Mouse (Mus musculus): ENCODE measurements around the gene Kcnj13. TPM values are rescaled to one million over a fixed set of nuclear protein-coding genes. Genes with fewer than 3 reads are reported as not detected.

The Kcnj13 gene
- polyA plus RNA-seq, 1 experiment from 2014 or later: 3.3 TPM

- 82% methylated on average over 3 of the region's 3 CpGs for WGBS
- Histone ChIP-seq H3K9ac (no peak overlapping the region), H3K4me2 (no peak overlapping the region), H3K36me3 (0 out of 2 replicates have a peak, but pooled peaks cover 9% of the 10 kb centered on the region), H3K27me3 (replicated peaks) (no peaks in the 10 kb centered on the region), H3K27ac (no peak overlapping the region), H3K9me3 (no peaks in the 10 kb centered on the region), H3K4me1 (no peaks in the 10 kb centered on the region), H3K4me3 (replicated peaks) (no peak overlapping the region)
- no peak for ATAC-seq (ENCODE audit: insufficient read depth, low FRiP score, low read depth)
These were observed 16.4 kb downstream of the Kcnj13 start for GRCm38 (mm10) chr1:87378024-87378560.

- H3K27me3 ChIP-seq (replicated peaks): no peaks in the 10 kb centered on the region
- H3K36me3 ChIP-seq: peaks cover 6% of the 10 kb centered on the region; the same call in 1 of the 2 replicates
- H3K4me1 ChIP-seq: no peaks in the 10 kb centered on the region
- 63% methylated on average over 1 of the region's 1 CpGs for WGBS
- no peak overlapping the region for H3K4me2 ChIP-seq
- H3K27ac ChIP-seq: no peak overlapping the region
- H3K4me3 ChIP-seq (replicated peaks): no peak overlapping the region
- no peak overlapping the region for H3K9ac ChIP-seq
- no peaks in the 10 kb centered on the region for H3K9me3 ChIP-seq
- no peak for ATAC-seq (ENCODE audit: insufficient read depth, low FRiP score, low read depth)
These were observed 34.3 kb downstream of the Kcnj13 start for GRCm38 (mm10) chr1:87360276-87360675.

- no peak for ATAC-seq (ENCODE audit: insufficient read depth, low FRiP score, low read depth)
- H3K27ac ChIP-seq: no peak overlapping the region
- no peaks in the 10 kb centered on the region for H3K4me1 ChIP-seq
- no peak overlapping the region for H3K9ac ChIP-seq
- H3K4me3 ChIP-seq (replicated peaks): no peak overlapping the region
- WGBS: 78% methylated on average over 2 of the region's 2 CpGs
- no peaks in the 10 kb centered on the region for H3K27me3 ChIP-seq (replicated peaks)
- H3K4me2 ChIP-seq: no peak overlapping the region
- no peaks in the 10 kb centered on the region for H3K9me3 ChIP-seq
- H3K36me3 ChIP-seq: peaks cover 3% of the 10 kb centered on the region; the same call in 1 of the 2 replicates
These were observed 44.0 kb downstream of the Kcnj13 start for GRCm38 (mm10) chr1:87350576-87350975.

Other genes starting within 250 kb of the Kcnj13 start
- gene Ecel1, start 238.2 kb downstream of the Kcnj13 start, polyA plus RNA-seq (2015; fragmentation: Nextera tagmentation; extraction: Ambion mirVana): 6.3 and 8.7 TPM in 2 replicates
- gene Prss56, start 211.4 kb downstream of the Kcnj13 start, polyA plus RNA-seq (2015; fragmentation: Nextera tagmentation; extraction: Ambion mirVana): 0.08 TPM in 1 of 2 replicates, not detected in the other
- gene Chrnd, start 204.1 kb downstream of the Kcnj13 start, polyA plus RNA-seq (2015; fragmentation: Nextera tagmentation; extraction: Ambion mirVana): 0.10 and 0.31 TPM in 2 replicates
- gene Chrng, start 190.1 kb downstream of the Kcnj13 start, polyA plus RNA-seq (2015; fragmentation: Nextera tagmentation; extraction: Ambion mirVana): 0.14 and 0.86 TPM in 2 replicates
- 149 and 156 TPM in 2 replicates for gene Eif4e2, start 180.8 kb downstream of the Kcnj13 start, polyA plus RNA-seq (2015; fragmentation: Nextera tagmentation; extraction: Ambion mirVana)
- 0.18 and 0.48 TPM in 2 replicates for gene Efhd1, start 130.4 kb downstream of the Kcnj13 start, polyA plus RNA-seq (2015; fragmentation: Nextera tagmentation; extraction: Ambion mirVana)
- 46.7 and 49.4 TPM in 2 replicates for gene Gigyf2, start 67.7 kb downstream of the Kcnj13 start, polyA plus RNA-seq (2015; fragmentation: Nextera tagmentation; extraction: Ambion mirVana)
- 0.28 TPM in 1 of 2 replicates, not detected in the other for gene Snorc, start 75.5 kb upstream of the Kcnj13 start, polyA plus RNA-seq (2015; fragmentation: Nextera tagmentation; extraction: Ambion mirVana)
- 2.7 and 4.2 TPM in 2 replicates for gene Neu2, start 115.2 kb upstream of the Kcnj13 start, polyA plus RNA-seq (2015; fragmentation: Nextera tagmentation; extraction: Ambion mirVana)
- 12.2 and 14.6 TPM in 2 replicates for gene Ngef, start 179.1 kb upstream of the Kcnj13 start, polyA plus RNA-seq (2015; fragmentation: Nextera tagmentation; extraction: Ambion mirVana)
- gene Inpp5d, start 225.6 kb upstream of the Kcnj13 start, polyA plus RNA-seq (2015; fragmentation: Nextera tagmentation; extraction: Ambion mirVana): 5.1 and 6.7 TPM in 2 replicates